Mouse (Mus musculus) adrenal gland, postnatal 25 days (tissue): ENCODE results near the gene Hpca. TPM values are rescaled to one million over a fixed set of nuclear protein-coding genes. Genes with fewer than 3 reads are reported as not detected.

Source experiments
- DNase-seq: peaks from one replicate; pipeline ENCODE4 v3.0.0; 2021; ENCODE audit warnings: mixed read lengths
- total RNA-seq: library from RNA; stranded (reverse); gene quantifications from 2 replicates; pipeline ENCODE4 v1.2.3, GENCODE M21; 2021

Gene Hpca
- total RNA-seq, 1 experiment from 2014 or later = 1.2 TPM

DNA sequence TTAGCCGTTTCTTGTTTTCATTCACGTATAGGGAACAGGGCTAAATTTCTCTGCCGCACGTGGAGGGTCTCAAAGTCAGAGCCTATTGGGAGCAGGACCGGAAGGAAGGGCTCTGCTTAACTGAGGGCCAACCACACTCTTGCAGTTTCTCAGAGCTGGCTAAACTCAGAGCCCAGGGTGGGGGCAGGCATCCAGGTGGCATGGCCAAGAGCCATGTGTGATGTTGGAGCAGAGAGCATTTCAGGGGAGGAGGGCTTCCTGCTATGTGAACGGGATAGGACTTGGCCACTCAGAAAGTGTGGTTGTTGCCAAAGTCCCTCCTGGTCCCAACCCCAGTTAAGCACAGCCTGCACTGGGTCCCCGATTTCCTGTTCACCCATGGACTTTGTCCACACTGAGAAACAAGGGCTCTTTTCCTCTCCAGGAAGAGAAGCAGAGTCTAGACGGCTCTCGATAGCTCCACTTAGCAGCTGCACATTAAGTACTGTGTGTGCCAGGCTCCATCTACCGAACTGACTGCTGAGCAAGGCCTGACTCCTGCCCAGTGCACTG is 14.4 kb downstream of the Hpca start:
- no peak for DNase-seq

DNA sequence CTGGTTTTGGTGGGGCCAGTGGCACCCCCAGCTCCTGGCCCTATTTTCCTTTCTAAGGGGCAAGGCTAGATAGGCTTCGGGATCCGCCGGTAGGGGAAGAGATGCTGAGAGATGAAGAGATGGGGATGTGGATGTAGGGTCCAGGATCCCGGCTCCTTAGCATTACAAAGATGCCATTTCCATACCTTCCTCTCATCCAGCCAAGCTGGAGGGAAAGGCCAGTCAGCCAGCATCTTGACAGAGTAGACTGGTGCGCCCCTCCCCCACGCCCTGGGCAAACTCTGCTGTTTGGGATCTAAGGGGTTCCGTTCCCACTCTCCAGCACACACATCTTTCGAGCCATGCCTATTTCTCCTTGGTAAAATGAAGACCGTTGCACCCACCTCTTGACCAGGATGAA is 15.8 kb downstream of the Hpca start:
- no peak for DNase-seq

DNA sequence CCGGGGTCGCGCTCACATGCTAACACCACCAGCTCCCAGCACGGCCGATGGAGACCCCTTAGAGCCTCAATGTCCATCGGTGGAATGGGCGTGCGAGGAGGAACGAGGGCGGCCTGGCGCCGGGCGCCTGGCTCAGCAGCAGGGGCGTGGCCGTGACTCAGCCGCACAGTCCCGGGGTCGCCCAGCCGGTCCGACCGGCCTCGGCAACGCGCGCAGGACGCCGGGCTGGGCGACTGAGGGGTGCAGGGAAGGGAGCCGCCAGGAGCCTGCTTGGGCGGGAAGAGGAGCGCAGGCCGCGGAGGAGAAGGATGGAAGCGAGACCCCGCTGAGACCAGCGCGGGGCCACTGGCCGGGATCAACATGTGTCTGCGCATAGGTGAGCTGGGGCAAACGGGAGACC is 16.5 kb downstream of the Hpca start, which contains the start of gene Tmem54:
Gene Tmem54 (plus strand): TSS at position 193 of the 400 bp plus-strand sequence.
- peak; percentile 18 for DNase-seq

DNA sequence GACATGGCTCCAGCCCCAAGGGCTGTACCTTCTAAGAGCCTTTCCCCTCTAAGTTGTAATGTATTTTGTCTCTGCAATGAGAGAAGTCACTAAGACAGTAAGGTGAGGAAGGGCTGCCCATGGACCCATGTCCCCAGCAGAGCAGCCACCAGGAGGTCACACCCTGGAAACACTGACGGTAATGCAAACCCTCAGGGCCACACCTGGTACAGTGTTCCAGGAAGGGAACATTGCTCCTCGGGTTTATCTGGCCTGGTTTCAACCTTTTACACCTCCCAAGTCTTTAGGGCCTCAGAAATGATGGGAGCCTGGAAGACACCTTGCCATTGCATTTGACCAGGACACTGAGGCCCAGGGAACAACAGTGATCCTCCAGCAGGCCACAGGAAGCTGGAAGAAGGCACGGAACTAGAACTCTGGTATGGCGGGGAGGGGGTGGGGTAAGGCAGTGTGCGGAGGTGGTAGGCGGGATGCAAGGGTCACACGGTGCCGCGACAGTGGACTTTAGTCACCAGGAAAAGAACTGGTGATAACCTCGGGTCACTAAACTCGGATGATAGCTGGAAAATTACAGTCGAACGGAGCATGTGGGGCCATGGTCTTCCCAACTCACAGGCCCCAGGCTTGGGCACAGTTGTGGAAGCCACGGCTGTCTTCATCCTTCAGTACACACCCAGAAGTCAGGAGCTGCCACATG is 19.6 kb downstream of the Hpca start:
- no peak for DNase-seq

DNA sequence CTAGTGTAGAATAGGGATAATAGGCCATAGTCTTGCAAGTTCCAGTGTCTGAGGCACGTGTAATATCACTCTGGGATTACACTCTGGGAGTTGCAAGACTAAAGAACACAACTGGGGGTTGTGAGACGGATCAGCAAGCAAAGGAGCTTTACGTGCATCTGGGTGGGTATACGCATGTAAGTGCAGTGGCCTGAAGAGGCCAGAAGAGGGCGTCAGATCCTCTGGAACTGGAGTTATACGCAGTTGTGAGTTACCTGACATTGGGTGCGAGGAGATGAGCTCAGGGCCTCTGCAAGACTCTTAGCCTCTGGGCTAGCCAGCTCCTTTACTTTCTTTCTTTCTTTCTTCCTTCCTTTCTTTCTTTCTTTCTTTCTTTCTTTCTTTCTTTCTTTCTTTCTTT is 24.8 kb downstream of the Hpca start:
- no peak for DNase-seq

DNA sequence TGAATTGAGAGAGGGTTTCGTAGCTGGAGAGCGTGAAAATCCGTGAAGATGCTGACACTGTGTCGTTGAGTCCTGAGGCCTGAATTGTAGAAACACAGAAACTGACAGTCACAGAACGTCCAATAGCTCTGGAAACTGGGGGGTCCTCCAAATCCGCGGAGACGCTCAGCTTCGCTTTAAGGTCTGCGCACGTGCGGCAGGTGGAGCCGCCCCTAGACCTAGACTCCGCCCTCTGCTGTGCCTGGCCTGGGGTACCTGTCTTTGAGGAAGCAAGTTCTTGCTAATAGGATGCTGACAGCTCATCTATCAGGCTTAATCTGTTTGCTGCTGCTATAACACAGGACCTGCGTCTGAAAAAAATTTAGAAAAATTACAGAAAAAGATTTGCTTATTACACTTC is 26.6 kb downstream of the Hpca start:
- DNase-seq = no peak

DNA sequence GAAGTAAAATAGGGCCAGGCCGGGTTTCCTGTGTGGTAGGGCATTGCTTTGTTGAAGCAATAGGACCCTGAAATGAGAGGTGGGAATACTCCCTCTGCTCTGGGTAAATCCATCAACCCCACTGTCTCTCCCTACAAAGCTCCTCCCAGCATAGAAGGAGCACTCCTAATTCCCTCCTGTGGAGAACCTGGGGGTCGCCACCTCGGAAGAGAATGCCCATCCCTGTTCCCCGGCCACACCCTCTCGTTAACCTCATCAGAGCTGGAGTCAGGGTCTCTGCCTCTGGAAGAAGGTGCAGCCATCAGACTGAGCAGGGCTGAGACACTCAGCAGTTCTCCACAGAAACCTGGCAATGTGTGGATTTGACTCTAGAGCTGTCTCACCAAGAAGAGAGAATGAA is 34.0 kb downstream of the Hpca start:
- DNase-seq = no peak

DNA sequence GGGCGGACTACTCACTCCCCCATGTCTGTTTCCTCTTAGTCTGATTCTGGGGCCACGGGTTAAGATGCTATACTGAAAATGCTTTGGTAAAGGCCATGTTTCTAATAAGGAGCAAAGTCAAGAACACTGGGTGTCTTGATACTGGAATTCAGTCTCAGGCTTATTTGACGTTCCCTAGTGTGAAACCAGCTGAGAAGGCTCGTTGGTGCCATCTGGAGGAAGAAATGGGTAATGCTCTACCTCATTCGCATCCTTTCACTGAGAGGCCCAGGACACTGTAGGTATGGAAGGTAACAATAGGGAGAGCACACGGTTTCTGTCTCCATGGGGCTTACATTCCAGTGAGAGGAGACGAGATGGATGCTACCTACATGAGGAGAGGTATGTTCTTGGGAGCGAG is 35.8 kb downstream of the Hpca start:
- DNase-seq = peak; percentile 59

DNA sequence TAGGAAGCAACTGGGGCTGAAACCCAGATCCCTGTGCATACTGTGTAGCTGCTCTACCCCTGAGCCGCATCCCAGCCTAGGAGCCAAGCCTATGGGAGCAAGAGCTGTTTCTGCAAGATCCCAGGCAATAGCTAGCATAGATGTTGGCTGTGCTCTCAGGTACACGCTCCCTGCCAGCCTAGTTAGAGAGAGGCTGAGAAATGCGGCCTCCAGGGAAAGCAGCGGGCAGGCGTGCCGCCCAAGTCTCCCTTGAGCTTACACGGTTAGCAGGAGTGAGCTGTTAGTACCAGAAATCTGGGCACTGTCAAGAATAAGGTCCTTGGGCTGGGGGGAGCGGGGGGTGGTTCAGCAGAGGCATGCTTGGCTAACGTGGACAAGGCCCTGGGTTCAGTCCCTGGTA is 36.9 kb downstream of the Hpca start:
- peak; percentile 16 for DNase-seq

DNA sequence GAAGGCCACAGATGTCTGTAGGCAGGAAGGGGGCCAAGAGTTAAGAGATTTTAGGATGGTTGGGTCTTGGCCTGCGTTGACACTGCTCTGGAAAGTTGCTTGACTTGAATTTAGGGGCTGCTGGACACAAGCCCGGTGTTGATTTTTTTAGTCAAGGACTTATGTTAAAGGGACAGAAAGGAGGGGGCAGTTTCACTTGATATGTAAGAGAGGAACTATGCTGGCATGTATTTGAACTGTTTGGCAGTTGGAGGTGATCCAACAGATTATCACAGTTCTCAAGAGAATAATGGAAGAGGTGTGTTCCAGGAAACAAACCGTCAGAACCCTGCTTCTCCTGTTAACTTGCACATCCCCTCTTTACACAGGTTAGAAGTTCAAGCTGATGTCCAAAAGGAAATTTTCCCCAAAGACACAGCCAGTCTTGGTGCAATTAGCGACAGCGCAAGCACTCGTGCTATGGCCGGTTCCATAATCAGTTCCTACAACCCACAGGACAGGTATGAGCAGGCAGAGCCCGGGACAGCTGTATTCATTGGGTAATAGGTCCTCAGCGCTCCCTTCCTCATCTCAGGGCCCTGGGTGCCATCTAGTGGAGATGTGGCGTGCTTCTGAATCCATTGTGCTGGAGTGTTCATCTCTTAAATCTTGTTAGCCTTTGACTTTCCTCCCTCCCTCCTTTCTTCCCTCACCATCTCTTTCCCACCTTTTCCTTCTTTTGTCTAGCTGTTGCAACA is 39.3 kb downstream of the Hpca start:
- peak; percentile 70 for DNase-seq

DNA sequence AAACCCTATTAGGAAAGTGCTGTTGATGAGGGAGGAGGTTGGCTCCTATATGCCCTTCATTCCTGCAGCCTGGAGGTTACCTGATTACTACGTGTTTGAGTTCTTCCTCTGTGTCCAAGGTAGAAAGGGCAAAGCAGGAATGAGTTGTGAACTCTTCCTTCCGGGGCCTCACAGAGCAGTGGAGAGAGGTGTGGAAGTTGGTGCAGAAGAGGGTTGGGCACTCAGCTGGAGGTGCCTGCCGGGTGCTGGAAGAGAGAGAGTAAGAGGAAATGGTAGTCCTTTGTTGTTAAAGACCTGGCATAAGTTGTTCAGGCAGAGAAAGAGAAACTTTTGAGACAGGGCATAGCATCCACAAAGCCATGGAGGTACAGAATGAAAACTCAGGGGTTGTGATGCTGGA is 39.9 kb downstream of the Hpca start:
- no peak for DNase-seq

DNA sequence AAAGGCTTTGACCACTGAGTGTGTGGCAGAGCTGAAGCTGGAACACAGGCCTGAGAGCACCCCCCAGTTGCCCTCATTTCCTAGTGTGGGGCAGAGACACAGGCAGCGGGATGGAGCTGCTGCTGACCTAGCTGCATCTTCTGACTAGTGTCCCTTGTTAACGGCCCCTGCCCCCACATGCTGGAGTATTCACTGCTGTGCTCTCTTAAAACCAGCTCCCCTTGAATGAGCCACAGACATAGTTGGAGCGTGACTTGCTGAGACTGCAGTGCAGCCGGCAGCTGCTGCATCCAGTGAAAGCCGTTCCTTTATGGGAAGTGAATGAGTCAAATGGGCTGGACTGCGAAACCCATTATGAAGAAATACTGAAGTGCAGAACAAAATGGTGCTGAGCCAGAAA is 40.3 kb downstream of the Hpca start:
- no peak for DNase-seq

DNA sequence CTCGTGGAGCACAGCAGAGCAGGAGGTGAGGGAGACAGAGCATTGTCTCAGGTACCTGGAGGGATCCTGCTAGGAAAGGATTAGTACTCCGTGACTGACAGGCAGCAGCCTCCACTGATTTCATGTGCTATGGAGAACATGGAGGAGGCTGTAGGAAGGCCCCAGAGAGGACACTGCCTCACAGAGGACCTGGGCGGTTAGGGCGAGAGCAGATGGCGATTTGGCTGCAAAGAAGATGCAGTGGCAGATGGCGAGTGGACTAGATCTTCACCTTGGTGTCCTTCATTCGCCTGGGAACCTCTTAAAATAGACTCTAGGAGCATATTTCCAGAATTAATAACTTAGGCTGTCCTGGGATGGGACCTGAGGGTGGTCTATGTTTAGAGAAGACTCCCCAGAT is 40.8 kb downstream of the Hpca start:
- DNase-seq = no peak

DNA sequence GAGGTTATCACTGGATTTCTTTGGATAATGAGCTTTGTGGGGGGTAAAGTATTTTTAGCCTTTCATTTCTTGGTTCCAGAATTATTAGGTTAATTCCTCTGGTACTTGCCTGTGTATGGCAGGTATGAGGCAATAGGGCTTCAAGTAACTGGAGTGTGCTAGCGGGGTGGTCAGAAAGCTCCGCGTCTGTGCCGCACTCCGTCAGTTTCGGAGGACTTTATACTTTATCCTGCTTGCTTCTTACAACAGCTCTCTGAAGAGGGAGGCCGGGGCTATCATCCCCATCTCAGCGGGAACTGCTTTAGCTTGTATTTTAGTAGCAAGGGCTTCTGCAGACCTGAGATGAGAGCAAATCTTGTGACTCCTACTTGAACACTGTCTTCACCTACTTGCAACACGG is 42.7 kb downstream of the Hpca start:
- no peak for DNase-seq

DNA sequence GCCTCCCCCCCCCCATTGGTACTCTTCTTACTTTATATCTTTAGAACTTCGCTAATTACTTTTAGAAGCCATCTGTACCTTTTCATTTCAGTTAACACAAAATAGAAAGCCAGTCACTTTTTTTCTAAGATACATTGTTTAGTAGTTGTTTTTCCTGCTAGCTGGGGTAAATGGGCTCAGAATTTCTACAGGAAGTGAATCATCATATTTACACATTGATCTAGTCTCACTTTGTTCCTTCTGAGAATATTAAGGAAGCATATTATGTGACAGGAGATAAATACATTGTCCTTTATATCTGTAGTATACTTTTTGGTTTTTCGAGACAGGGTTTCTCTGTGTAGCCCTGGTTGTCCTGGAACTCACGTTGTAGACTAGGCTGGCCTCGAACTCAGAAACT is 53.0 kb downstream of the Hpca start:
- no peak for DNase-seq

DNA sequence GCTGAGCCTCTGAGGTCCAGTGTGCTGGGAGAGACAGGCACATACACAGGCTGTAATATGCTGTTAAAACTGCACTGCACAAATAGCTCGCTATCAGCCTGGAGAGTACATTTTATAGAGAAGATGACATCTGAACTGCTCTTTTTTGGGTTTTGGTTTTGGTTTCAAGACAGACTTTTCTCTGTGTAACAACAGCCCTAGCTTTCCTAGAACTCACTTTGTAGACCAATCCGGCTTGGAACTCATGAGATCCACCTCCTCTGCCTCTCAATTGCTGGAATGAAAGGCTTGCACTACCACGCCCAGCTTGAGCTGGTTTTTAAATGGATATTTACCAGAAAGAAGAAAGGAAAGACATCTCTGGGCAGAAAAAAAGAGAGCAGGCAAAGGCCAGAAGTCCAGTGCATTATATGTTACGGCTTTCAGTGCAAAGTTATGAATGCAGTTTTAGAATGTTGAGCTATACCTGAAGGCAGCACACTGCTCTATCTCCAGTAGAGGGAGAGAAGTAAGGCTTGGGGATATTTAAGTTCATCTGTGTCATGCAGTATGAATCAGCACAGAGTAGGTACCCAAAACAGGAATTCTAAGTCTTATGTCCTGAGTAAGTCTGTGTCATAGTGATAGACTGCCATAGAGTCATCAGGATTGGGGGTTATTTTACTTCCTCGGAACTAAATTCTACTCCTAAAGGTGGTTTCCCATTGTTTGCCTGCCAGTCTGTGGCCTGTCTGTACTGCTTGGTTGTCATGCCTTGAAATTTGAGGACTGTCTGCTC is 54.0 kb downstream of the Hpca start:
- DNase-seq = no peak

DNA sequence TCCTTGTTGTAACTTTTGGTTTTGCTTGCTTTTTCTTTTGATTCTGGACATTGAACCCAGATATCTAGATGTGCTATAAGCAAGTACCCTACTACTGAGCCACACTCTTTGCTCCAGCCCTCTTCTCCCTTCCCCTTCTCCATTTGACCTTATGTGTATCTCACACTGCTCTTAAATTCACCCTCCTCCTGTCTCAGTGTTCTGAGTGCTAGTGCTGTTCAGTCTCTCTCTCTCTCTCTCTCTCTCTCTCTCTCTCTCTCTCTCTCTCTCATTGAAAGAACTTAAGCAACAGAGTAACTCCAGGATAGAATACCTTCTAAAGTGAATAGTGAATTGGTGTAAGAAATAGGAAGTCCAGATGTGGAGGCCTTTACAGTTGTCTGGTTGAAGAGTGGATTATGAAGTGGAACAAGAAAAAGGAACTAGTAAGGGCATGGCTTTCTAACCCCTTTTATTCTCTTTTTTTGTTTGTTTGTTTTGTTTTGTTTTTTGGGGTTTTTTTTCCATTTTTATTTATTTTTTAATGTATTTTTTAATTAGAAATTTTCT is 56.1 kb downstream of the Hpca start:
- DNase-seq = no peak

DNA sequence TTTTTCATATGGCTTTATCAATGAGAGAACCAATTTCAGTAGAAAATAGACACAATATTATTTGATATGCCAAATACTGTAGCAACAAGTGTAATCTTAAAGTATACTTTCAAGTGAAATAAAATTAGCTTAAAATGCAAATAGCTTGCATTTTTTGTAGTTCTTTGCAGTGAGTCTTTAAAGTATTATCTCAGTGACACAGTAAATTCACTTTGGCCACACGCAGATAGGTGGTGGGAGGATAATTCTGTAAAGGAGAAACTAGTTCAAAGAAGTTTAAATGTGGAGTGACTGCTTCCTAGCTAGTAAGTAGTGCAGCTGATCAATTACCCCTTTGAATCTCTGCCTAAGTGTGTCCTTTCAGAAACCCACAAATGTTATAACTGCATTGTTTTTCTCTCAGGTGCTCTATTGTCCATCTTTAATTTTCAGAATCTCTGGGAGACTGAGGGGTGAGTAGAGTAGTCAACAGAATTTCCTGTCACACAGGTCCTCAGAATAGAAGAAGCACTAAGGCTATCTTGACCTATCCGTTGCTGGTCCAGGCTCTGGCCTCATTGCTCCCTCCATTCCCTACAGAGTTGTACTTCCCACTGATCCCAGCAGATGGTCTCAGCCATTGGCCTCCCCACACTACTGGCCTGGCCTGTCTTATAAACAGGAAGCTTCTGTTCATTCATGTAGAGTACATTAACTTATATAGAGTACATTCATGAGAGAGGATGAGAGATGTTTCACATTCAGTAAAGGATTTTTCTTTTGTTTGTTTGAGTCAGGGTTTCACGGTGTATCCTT is 59.4 kb downstream of the Hpca start:
- no peak for DNase-seq
